Comparison of ENCODE assay signal across 8 mouse cellular contexts in genomic region chr3:86539555-86540168, GRCm38 (mm10). TPM values are rescaled to one million over a fixed set of nuclear protein-coding genes. Genes with fewer than 3 reads are reported as not detected.
DNase-seq lines count a peak whose midpoint lies in the region; ATAC-seq and TF ChIP-seq lines count a peak whose summit lies in the region.

No protein-coding gene starts in this region.

- WGBS in cerebellum, adult 2 months = 62% methylated on average over 11 of the region's 11 CpGs
- WGBS in intestine, embryonic 15.5 days = 27% methylated on average over 11 of the region's 11 CpGs
- 8% methylated on average over 11 of the region's 11 CpGs for WGBS in midbrain, embryonic 11.5 days

- H3K4me1 ChIP-seq in cerebellum, adult 2 months (ENCODE audit: control insufficient read depth, insufficient read depth, low read length) = no peaks in the 10 kb centered on the region
- H3K4me1 ChIP-seq in intestine, embryonic 15.5 days (replicated peaks) = peaks cover 10% of the 10 kb centered on the region; the same call in 1 of the 2 replicates
- peaks cover 18% of the 10 kb centered on the region for H3K4me1 ChIP-seq in midbrain, embryonic 11.5 days (ENCODE audit: control insufficient read depth, insufficient read depth, low read length)

- H3K4me2 ChIP-seq in intestine, embryonic 15.5 days (replicated peaks) = peak overlapping the region; percentile 39
- H3K4me2 ChIP-seq in midbrain, embryonic 11.5 days = peak overlapping the region; percentile 33

- H3K9ac ChIP-seq in intestine, embryonic 15.5 days = peak overlapping the region; percentile 20; the same call in 1 of the 2 replicates
- H3K9ac ChIP-seq in midbrain, embryonic 11.5 days (ENCODE audit: low read length) = peak overlapping the region; percentile 42

- no peak for TF ChIP-seq CTCF in cerebellum, adult 2 months (IDR thresholded peaks at IDR 0.05; ENCODE audit: borderline replicate concordance, insufficient read depth, low read depth, low read length)

- no peak for TF ChIP-seq POLR2A in cerebellum, adult 2 months (IDR thresholded peaks at IDR 0.05; ENCODE audit: borderline replicate concordance, insufficient read depth, low read length)

- ATAC-seq in intestine, embryonic 15.5 days = peak; percentile 26; the same call in 1 of the 2 replicates
- peak; percentile 60 for ATAC-seq in midbrain, embryonic 11.5 days (ENCODE audit: low FRiP score)

- no peaks in the 10 kb centered on the region for H3K9me3 ChIP-seq in intestine, embryonic 15.5 days
- H3K9me3 ChIP-seq in midbrain, embryonic 11.5 days (ENCODE audit: control insufficient read depth, low read length) = no peaks in the 10 kb centered on the region

- DNase-seq in cerebellum, adult 2 months = no peak
- DNase-seq in cerebellum, postnatal 4 days (ENCODE audit: low spot score in 2 of 2) = no peak
- peak; percentile 77 for DNase-seq in embryo, embryonic 11 days
- DNase-seq in midbrain, embryonic 11.5 days (ENCODE audit: low spot score, missing footprints) = peak; percentile 93
- no peak for DNase-seq in urinary bladder, postnatal 25 days (ENCODE audit: low spot score)
- no peak for DNase-seq in layer of hippocampus, adult 9-10 months (ENCODE audit: low spot score)
- no peak for DNase-seq in cerebellum, adult 11-12 months

- H3K4me3 ChIP-seq in cerebellum, adult 2 months (replicated peaks; ENCODE audit: insufficient read depth, low read depth, low read length) = no peak overlapping the region
- no peak overlapping the region; the same call in 1 of the 2 replicates for H3K4me3 ChIP-seq in intestine, embryonic 15.5 days (replicated peaks)
- H3K4me3 ChIP-seq in midbrain, embryonic 11.5 days (ENCODE audit: low read depth, low read length) = peak overlapping the region; percentile 11; the same call in 1 of the 2 replicates

- H3K27me3 ChIP-seq in cerebellum, adult 2 months (ENCODE audit: control insufficient read depth, insufficient read depth, low read length) = no peaks in the 10 kb centered on the region
- no peaks in the 10 kb centered on the region for H3K27me3 ChIP-seq in intestine, embryonic 15.5 days (replicated peaks)
- H3K27me3 ChIP-seq in midbrain, embryonic 11.5 days (ENCODE audit: control insufficient read depth, insufficient read depth, low read length) = no peaks in the 10 kb centered on the region; the same call in 1 of the 2 replicates

- H3K36me3 ChIP-seq in intestine, embryonic 15.5 days = no peaks in the 10 kb centered on the region
- no peaks in the 10 kb centered on the region for H3K36me3 ChIP-seq in midbrain, embryonic 11.5 days (ENCODE audit: control insufficient read depth, insufficient read depth, low read length)

- H3K27ac ChIP-seq in cerebellum, adult 2 months (ENCODE audit: insufficient read depth, low read length) = peak overlapping the region; percentile 20; the same call in 1 of the 2 replicates
- H3K27ac ChIP-seq in intestine, embryonic 15.5 days = peak overlapping the region; percentile 40; the same call in 1 of the 2 replicates
- peak overlapping the region; percentile 61 for H3K27ac ChIP-seq in midbrain, embryonic 11.5 days (ENCODE audit: low read depth, low read length)

RNA-seq across cellular contexts. Expression of gene Mab21l2, which starts 8.8 kb away (rescaled TPM):
- 15.7 and 19.4 TPM in 2 replicates for polyA plus RNA-seq in cerebellum, adult 2 months (2012; rRNA removed)
- polyA plus RNA-seq in intestine, embryonic 15.5 days (2015; fragmentation: Nextera tagmentation; extraction: Ambion mirVana) = 110 and 127 TPM in 2 replicates
- 107 and 123 TPM in 2 replicates for polyA plus RNA-seq in midbrain, embryonic 11.5 days (2014; fragmentation: Nextera tagmentation; extraction: Ambion mirVana)

Comparison
In these comparisons a context has a peak if more than half of its experiments do, and no peak if none do; other contexts are left out.
1. DNase-seq: peak in embryo, embryonic 11 days (single experiment) and midbrain, embryonic 11.5 days (single experiment); none in cerebellum, adult 2 months (0 of 2), cerebellum, postnatal 4 days (0 of 2), urinary bladder, postnatal 25 days (single experiment), layer of hippocampus, adult 9-10 months (single experiment) and cerebellum, adult 11-12 months (single experiment).
2. Peak in every context shown above with its lines, with median percentiles within 50 percentile points of each other: H3K27ac ChIP-seq.